Mouse (Mus musculus) forebrain, embryonic 16.5 days (tissue): Measurements from ENCODE around the gene Kbtbd8. TPM values are rescaled to one million over a fixed set of nuclear protein-coding genes. Genes with fewer than 3 reads are reported as not detected.

Source experiments
- ATAC-seq: fragments of 200-750 bp; cut with Nextera tagmentation; 2 replicates; pipeline ENCODE4 v1.8.0; 2017; ENCODE audit warnings: mild to moderate bottlenecking, moderate library complexity
- H3K27ac ChIP-seq: fragments of 300-500 bp; sonication (generic); 2 replicates; pipeline ENCODE4 v1.5.1; 2014; ENCODE audit warnings: low read length, control low read depth
- H3K27me3 ChIP-seq: fragments of 300-500 bp; sonication (generic); replicated peaks from 2 replicates; pipeline ENCODE4 v1.6.1; 2014; ENCODE audit warnings: low read length; ENCODE audit not compliant: control insufficient read depth, insufficient read depth
- H3K36me3 ChIP-seq: fragments of 300-500 bp; sonication (generic); 2 replicates; pipeline ENCODE4 v1.6.1; 2014; ENCODE audit not compliant: control insufficient read depth, insufficient read depth
- H3K4me1 ChIP-seq: fragments of 300-500 bp; sonication (generic); replicated peaks from 2 replicates; pipeline ENCODE4 v1.6.1; 2014; ENCODE audit warnings: low read length; ENCODE audit not compliant: control insufficient read depth, insufficient read depth
- H3K4me2 ChIP-seq: fragments of 300-500 bp; sonication (generic); 2 replicates; pipeline ENCODE4 v1.6.1; 2014; ENCODE audit warnings: mild to moderate bottlenecking, low read length, control low read depth
- H3K4me3 ChIP-seq: fragments of 300-500 bp; sonication (generic); replicated peaks from 2 replicates; pipeline ENCODE4 v1.5.1; 2014; ENCODE audit warnings: mild to moderate bottlenecking, low read length, control low read depth
- H3K9ac ChIP-seq: fragments of 300-500 bp; sonication (generic); replicated peaks from 2 replicates; pipeline ENCODE4 v1.6.1; 2014; ENCODE audit warnings: low read depth, low read length, control low read depth
- H3K9me3 ChIP-seq: fragments of 300-500 bp; sonication (generic); 2 replicates; pipeline ENCODE4 v1.6.1; 2016; ENCODE audit warnings: low read length; ENCODE audit not compliant: control insufficient read depth
- WGBS: fragments of 180-500 bp; shearing (Covaris S2); extraction: QIAGEN DNeasy Blood & Tissue Kit; methylation state at CpG from one replicate; pipeline ENCODE4 v1.1.7; 2014; 5-methylcytosine and 5-hydroxymethylcytosine counted together
- polyA plus RNA-seq: library from polyadenylated mRNA; unstranded; fragments of >200 nt; fragmentation: Nextera tagmentation; extraction: Ambion mirVana; gene quantifications from 2 replicates; pipeline ENCODE4 v1.2.1, GENCODE M21; 2015

Kbtbd8 gene
- polyA plus RNA-seq, 1 experiment from 2014 or later: 5.4 TPM

- no peaks in the 10 kb centered on the region for H3K36me3 ChIP-seq
- no peak overlapping the region for H3K9ac ChIP-seq
- H3K27ac ChIP-seq: no peak overlapping the region
- WGBS: 64% methylated on average over 6 of the region's 6 CpGs
- no peak overlapping the region for H3K4me2 ChIP-seq
- peak; percentile 59; the same call in 1 of the 2 replicates for ATAC-seq
- H3K27me3 ChIP-seq: no peaks in the 10 kb centered on the region
- H3K4me3 ChIP-seq: no peak overlapping the region
- no peaks in the 10 kb centered on the region for H3K4me1 ChIP-seq
- H3K9me3 ChIP-seq: no peaks in the 10 kb centered on the region
These were observed 7.2 kb upstream of the Kbtbd8 start for GRCm38 (mm10) chr6:95109691-95110450.

- ATAC-seq: no peak
- Histone ChIP-seq H3K9ac (no peak overlapping the region), H3K9me3 (no peaks in the 10 kb centered on the region), H3K36me3 (no peaks in the 10 kb centered on the region), H3K4me2 (no peak overlapping the region), H3K4me1 (peaks cover 1% of the 10 kb centered on the region; the same call in 1 of the 2 replicates), H3K4me3 (no peak overlapping the region), H3K27me3 (no peaks in the 10 kb centered on the region), H3K27ac (no peak overlapping the region)
- 71% methylated on average over 5 of the region's 5 CpGs for WGBS
These were observed 5.0 kb upstream of the Kbtbd8 start for GRCm38 (mm10) chr6:95112015-95112414.

DNA sequence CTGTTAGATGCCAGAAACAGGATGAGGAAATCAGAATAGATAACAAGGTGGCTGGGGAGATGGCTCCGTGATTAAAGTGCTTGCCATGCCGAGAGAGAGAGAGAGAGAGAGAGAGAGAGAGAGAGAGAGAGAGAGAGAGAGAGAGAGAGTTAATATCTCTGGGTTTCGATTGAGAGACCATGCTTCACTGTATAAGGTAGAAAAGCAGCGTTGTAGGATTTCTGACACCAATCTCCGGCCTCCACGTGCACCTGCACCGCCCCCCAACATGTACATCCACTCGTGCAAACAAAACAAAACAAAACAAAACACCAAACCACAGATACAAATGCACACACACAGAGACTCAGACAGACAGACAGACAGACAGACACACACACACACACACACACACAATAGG is 527 bp upstream of the Kbtbd8 start:
- ATAC-seq: no peak
- WGBS: 68% methylated on average over 8 of the region's 8 CpGs
- no peaks in the 10 kb centered on the region for H3K36me3 ChIP-seq
- no peak overlapping the region for H3K4me2 ChIP-seq
- no peak overlapping the region for H3K27ac ChIP-seq
- no peaks in the 10 kb centered on the region for H3K27me3 ChIP-seq
- H3K9me3 ChIP-seq: no peaks in the 10 kb centered on the region
- no peak overlapping the region for H3K9ac ChIP-seq
- H3K4me1 ChIP-seq: peaks cover 15% of the 10 kb centered on the region
- H3K4me3 ChIP-seq: no peak overlapping the region

DNA sequence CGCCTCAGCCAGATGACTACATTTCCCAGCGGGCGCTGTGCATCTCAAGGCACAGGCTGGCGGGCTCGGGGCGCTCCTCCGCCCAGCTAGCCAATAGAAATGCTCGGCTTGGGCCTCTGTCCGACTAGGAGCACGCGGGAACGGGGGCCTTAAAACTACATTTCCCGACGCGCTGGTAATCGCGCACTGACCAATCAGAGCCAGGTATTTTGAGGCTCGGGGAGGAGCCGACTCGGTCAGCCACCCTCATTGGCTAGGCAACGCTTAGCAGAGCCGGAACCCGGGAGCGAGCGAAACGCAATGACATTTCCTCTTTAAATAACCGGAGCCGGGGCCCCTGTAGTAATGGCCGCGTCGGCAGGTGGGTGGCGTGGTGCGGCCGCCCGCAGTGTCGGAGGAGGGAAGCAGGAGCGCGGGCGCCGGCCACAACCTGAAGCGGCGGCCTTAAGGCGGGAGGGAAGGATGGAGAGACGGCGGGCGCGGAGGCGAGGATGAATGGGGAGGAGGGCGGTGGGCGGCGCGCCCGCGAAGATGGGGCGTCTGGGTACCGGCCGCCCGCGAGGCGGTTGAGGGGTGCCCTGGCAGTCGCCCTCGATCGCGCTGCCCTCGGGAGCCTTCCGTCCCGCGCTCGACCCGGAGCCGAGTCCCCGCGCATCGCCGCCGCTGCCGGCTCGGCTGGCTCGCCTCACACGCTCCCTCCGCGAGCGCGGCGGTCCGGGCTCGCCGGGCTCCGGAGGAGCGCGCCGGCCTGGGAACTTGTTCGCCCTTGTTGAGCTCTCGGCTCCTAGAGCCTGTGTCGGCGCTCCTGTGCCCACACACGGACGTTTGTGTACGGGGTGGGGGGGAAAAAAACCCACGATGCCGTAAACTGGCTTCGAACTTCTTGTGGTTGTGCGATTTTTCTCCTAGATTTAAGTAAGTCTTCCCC is 838 bp downstream of the Kbtbd8 start:
- no peaks in the 10 kb centered on the region for H3K9me3 ChIP-seq

DNA sequence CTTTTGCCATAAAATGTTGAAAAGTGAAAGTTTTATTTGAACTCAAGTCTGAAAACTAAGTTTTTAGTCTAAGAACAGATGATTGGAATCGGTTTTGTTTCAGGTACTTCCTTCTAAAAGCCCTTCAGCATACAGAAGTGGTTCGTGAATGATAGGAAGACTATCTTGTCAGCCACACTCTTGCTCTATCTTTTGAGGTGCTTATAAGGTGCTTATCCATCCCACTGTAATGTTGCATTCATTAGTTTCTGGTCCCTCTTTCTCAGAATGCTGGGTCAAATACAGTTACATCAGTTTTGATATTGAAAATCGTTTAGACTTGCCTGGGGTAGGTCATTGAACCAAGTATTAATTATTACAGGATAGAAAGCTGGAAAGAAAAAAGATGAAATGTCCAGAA is 2.3 kb downstream of the Kbtbd8 start:
- no peak overlapping the region for H3K9ac ChIP-seq
- H3K27me3 ChIP-seq: no peaks in the 10 kb centered on the region
- no peaks in the 10 kb centered on the region for H3K9me3 ChIP-seq
- H3K36me3 ChIP-seq: peaks cover 10% of the 10 kb centered on the region
- H3K4me1 ChIP-seq: peaks cover 25% of the 10 kb centered on the region
- no peak overlapping the region for H3K27ac ChIP-seq
- H3K4me2 ChIP-seq: no peak overlapping the region
- no peak overlapping the region for H3K4me3 ChIP-seq
- WGBS: 88% methylated on average over 3 of the region's 3 CpGs
- ATAC-seq: no peak

More for the DNA sequence above, 838 bp downstream of the Kbtbd8 start:
- peak overlapping the region; percentile 93 for H3K27ac ChIP-seq
- under 1% methylated on average over 99 of the region's 103 CpGs for WGBS
- peak overlapping the region; percentile 66 for H3K4me2 ChIP-seq
- peak; percentile 99 for ATAC-seq
- H3K4me1 ChIP-seq: peaks cover 15% of the 10 kb centered on the region
- H3K27me3 ChIP-seq: no peaks in the 10 kb centered on the region
- peaks cover 10% of the 10 kb centered on the region for H3K36me3 ChIP-seq
- H3K9ac ChIP-seq: peak overlapping the region; percentile 81
- H3K4me3 ChIP-seq: peak overlapping the region; percentile 80

- Histone ChIP-seq H3K9me3 (no peaks in the 10 kb centered on the region), H3K27me3 (no peaks in the 10 kb centered on the region), H3K4me2 (no peak overlapping the region), H3K4me3 (no peak overlapping the region), H3K27ac (no peak overlapping the region), H3K4me1 (no peaks in the 10 kb centered on the region), H3K36me3 (no peaks in the 10 kb centered on the region), H3K9ac (no peak overlapping the region)
- 71% methylated on average over 6 of the region's 6 CpGs for WGBS
- no peak for ATAC-seq
These were observed 33.0 kb downstream of the Kbtbd8 start for GRCm38 (mm10) chr6:95149931-95150534.

DNA sequence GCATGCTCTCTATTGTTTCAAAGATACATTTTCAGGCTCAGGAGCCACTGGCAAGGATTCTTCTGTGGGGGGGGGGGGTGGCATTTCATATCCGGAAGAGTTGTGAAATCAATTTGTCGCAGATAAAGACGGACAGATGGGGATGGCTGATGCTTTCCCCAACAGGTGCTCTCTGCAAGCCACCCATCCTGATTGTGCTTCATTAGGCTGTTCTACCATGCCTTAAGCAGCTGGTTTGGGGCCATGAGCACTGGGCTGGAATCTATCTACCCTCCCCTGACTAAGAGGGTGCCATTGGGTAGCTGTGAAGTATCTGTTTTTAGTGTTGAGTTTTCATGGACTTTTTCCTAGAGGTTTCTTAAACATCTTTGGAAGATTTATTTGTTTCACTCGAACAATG is 33.8 kb downstream of the Kbtbd8 start:
- 84% methylated on average over 4 of the region's 4 CpGs for WGBS

DNA sequence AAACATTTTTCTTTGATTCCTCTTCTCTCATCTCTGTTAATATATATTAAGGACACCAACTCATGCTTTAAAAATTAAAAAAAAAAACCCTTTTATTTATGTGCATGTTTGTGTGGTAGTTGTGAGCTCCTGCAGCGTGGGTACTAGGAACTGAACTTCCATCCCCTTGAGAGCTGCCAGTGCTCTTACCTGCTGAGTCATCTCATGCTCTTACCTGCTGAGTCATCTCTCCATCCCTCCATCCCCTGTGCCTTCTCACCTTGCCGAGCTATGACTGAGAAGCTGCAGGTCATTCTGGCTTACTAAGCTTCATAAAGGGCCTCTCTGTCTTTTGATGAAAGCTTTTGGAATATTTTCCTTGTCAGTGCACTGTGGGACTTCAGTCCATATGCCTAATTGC is 34.5 kb downstream of the Kbtbd8 start:
- Histone ChIP-seq H3K4me3 (no peak overlapping the region), H3K9ac (no peak overlapping the region), H3K4me2 (no peak overlapping the region), H3K27me3 (no peaks in the 10 kb centered on the region), H3K36me3 (no peaks in the 10 kb centered on the region), H3K9me3 (0 out of 2 replicates have a peak, but pooled peaks cover 2% of the 10 kb centered on the region), H3K4me1 (no peaks in the 10 kb centered on the region), H3K27ac (no peak overlapping the region)
- no peak for ATAC-seq
- 77% methylated on average over 2 of the region's 2 CpGs for WGBS

More for the DNA sequence above, 33.8 kb downstream of the Kbtbd8 start:
- Histone ChIP-seq H3K27ac (no peak overlapping the region), H3K27me3 (no peaks in the 10 kb centered on the region), H3K4me3 (no peak overlapping the region), H3K4me1 (no peaks in the 10 kb centered on the region), H3K9ac (no peak overlapping the region), H3K4me2 (no peak overlapping the region), H3K36me3 (no peaks in the 10 kb centered on the region), H3K9me3 (no peaks in the 10 kb centered on the region)
- no peak for ATAC-seq

DNA sequence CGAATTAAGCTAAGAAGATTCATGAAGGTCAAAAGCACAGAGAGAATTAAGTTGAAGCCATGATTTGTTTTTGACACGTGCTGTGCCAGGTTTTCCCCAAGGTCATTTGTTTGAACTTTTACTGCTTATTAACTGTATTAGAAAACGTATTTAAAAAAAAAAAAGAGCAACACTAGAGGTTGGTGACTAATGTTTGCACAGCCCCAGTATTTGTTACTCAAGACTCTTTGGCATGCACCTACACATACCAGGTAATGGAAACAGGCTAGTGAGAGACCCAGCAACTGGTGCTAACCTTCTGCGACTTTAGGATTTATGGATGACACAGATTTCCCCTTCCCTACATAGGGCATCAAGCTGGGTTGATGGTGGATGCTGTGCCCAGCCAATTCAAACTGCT is 46.9 kb downstream of the Kbtbd8 start:
- Histone ChIP-seq H3K4me1 (no peaks in the 10 kb centered on the region; the same call in 1 of the 2 replicates), H3K27ac (no peak overlapping the region), H3K4me2 (no peak overlapping the region), H3K4me3 (no peak overlapping the region), H3K9me3 (no peaks in the 10 kb centered on the region), H3K9ac (no peak overlapping the region), H3K36me3 (no peaks in the 10 kb centered on the region), H3K27me3 (no peaks in the 10 kb centered on the region)
- WGBS: 65% methylated on average over 4 of the region's 4 CpGs
- no peak for ATAC-seq
